Mouse (Mus musculus) liver, embryonic 13.5 days (tissue): Measurements from ENCODE around the gene Bzw1. TPM values are rescaled to one million over a fixed set of nuclear protein-coding genes. Genes with fewer than 3 reads are reported as not detected.

Source experiments
- ATAC-seq: fragments of 200-750 bp; cut with Nextera tagmentation; 2 replicates; pipeline ENCODE4 v1.8.0; 2017; ENCODE audit warnings: low read depth, mild to moderate bottlenecking, moderate number of reproducible peaks, moderate library complexity
- DNase-seq: peaks from one replicate; pipeline ENCODE4 v3.0.0; 2022
- H3K27ac ChIP-seq: fragments of 300-500 bp; sonication (generic); 2 replicates; pipeline ENCODE4 v1.5.1; 2015; ENCODE audit warnings: moderate library complexity, mild to moderate bottlenecking, inconsistent platforms
- H3K27me3 ChIP-seq: fragments of 300-500 bp; sonication (generic); 2 replicates; pipeline ENCODE4 v1.6.1; 2015; ENCODE audit warnings: mild to moderate bottlenecking, inconsistent platforms
- H3K36me3 ChIP-seq: fragments of 300-500 bp; sonication (generic); 2 replicates; pipeline ENCODE4 v1.6.1; 2015; ENCODE audit warnings: mild to moderate bottlenecking, inconsistent platforms
- H3K4me1 ChIP-seq: fragments of 300-500 bp; sonication (generic); replicated peaks from 2 replicates; pipeline ENCODE4 v1.6.1; 2015; ENCODE audit warnings: inconsistent platforms
- H3K4me2 ChIP-seq: fragments of 300-500 bp; sonication (generic); 2 replicates; pipeline ENCODE4 v1.6.1; 2015; ENCODE audit warnings: inconsistent platforms, mild to moderate bottlenecking, moderate library complexity
- H3K4me3 ChIP-seq: fragments of 300-500 bp; sonication (generic); replicated peaks from 2 replicates; pipeline ENCODE4 v1.5.1; 2015; ENCODE audit warnings: mild to moderate bottlenecking, inconsistent platforms
- H3K9ac ChIP-seq: fragments of 300-500 bp; sonication (generic); 2 replicates; pipeline ENCODE4 v1.6.1; 2015; ENCODE audit warnings: mild to moderate bottlenecking, inconsistent platforms
- H3K9me3 ChIP-seq: fragments of 300-500 bp; sonication (generic); replicated peaks from 2 replicates; pipeline ENCODE4 v1.6.1; 2016; ENCODE audit warnings: inconsistent platforms
- WGBS: fragments of 180-500 bp; shearing (Covaris S2); methylation state at CpG from one replicate; pipeline ENCODE4 v1.1.7; 2015; ENCODE audit not compliant: insufficient replicate concordance; 5-methylcytosine and 5-hydroxymethylcytosine counted together
- polyA plus RNA-seq: library from polyadenylated mRNA; unstranded; fragments of >200 nt; fragmentation: Nextera tagmentation; extraction: Ambion mirVana; gene quantifications from 2 replicates; pipeline ENCODE4 v1.2.1, GENCODE M21; 2015

The Bzw1 gene
- polyA plus RNA-seq, 1 experiment from 2014 or later = 181 TPM

DNA sequence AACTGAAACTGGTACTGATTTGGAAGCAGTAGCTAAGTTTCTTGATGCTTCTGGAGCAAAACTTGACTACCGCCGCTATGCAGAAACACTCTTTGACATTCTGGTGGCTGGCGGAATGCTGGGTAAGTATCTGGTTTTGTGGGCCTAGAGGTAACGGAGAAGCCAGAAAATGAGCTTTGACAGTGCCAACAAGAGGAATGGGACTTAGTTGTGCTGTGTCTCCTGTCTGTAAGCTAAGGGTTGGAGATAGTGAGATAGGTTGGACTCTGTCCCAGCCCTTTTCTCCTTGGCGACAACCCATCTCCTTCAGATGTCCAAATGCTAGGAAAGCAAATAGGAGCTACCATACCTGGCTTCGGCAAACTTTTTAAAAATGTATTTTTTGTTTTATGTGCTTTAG is 5.0 kb downstream of the Bzw1 start:
- Histone ChIP-seq H3K36me3 (peaks cover 78% of the 10 kb centered on the region), H3K9ac (no peak overlapping the region), H3K9me3 (no peaks in the 10 kb centered on the region), H3K4me1 (peaks cover 37% of the 10 kb centered on the region), H3K27ac (no peak overlapping the region), H3K27me3 (no peaks in the 10 kb centered on the region), H3K4me2 (no peak overlapping the region), H3K4me3 (no peak overlapping the region)
- DNase-seq (no peak), ATAC-seq (no peak)
- 90% methylated on average over 6 of the region's 6 CpGs for WGBS

DNA sequence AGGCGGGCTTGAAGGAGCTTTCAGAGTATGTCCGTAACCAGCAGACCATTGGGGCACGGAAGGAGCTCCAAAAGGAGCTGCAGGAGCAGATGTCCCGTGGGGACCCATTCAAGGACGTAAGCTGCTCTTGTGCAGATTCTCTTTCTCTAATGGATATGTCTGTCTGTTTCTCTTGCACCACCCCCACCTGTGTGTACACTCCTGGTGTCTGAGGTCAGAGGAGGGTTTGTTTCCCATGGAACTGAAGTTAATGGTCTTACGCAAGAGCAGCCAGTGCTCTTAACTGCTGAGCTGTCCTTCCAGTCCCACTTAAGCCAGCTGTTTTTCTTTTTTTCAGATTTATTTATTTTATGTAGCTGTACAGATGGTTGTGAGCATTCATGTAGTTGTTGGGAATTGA is 8.7 kb downstream of the Bzw1 start:
- 73% methylated on average over 6 of the region's 6 CpGs for WGBS
- H3K9ac ChIP-seq = no peak overlapping the region
- peaks cover 87% of the 10 kb centered on the region for H3K36me3 ChIP-seq
- H3K9me3 ChIP-seq = no peaks in the 10 kb centered on the region
- no peak overlapping the region for H3K4me3 ChIP-seq
- ATAC-seq (peak; percentile 69), DNase-seq (no peak)
- H3K27me3 ChIP-seq = no peaks in the 10 kb centered on the region
- H3K27ac ChIP-seq = no peak overlapping the region
- H3K4me2 ChIP-seq = no peak overlapping the region
- H3K4me1 ChIP-seq = peaks cover 11% of the 10 kb centered on the region

DNA sequence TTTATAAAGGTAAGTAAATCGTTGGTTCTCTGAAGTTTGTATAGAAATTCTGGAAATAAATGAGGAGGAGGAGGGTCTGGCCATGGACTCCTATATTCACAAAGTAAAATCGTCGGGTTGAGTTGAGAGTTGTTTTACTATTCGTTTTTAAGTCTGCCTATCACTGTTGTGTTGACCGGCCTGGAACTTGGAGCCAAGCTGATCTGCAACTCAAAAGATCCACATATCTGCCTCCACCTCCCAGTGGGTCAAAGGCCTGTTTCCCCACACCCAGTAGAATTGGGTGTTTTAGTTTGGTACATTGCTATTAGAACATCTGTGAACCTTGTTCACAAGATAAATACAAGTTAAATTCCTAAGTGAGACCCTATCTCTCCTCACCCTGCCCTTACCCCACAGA is 11.0 kb downstream of the Bzw1 start:
- Histone ChIP-seq H3K27me3 (no peaks in the 10 kb centered on the region), H3K27ac (no peak overlapping the region), H3K4me2 (no peak overlapping the region), H3K4me3 (no peak overlapping the region), H3K4me1 (0 out of 2 replicates have a peak, but pooled peaks cover 6% of the 10 kb centered on the region), H3K9me3 (no peaks in the 10 kb centered on the region), H3K36me3 (peaks cover 73% of the 10 kb centered on the region), H3K9ac (no peak overlapping the region)
- WGBS = 80% methylated on average over 5 of the region's 5 CpGs
- ATAC-seq (no peak), DNase-seq (no peak)

DNA sequence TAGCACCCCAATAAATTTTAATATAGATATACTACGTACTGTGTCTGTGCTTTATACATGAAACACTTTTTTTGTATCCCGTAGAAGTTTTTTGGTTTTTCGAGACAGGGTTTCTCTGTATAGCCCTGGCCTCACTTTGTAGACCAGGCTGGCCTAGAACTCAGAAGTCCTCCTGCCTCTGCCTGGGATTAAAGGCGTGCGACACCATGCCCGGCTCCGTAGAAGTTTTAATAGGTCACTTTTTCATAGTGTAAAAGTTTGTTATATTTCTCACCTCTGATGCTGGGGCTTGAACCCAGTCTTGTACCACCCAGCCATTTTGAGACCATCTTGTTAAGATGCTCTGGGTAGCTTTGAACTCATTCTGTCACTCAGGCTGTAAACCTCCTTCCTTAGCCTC is 14.6 kb downstream of the Bzw1 start:
- no peak for DNase-seq
- Histone ChIP-seq H3K4me3 (no peak overlapping the region), H3K9me3 (no peaks in the 10 kb centered on the region), H3K4me1 (no peaks in the 10 kb centered on the region), H3K27ac (no peak overlapping the region), H3K9ac (no peak overlapping the region), H3K36me3 (peaks cover 65% of the 10 kb centered on the region), H3K27me3 (no peaks in the 10 kb centered on the region), H3K4me2 (no peak overlapping the region)
- no peak for ATAC-seq
- 92% methylated on average over 7 of the region's 7 CpGs for WGBS

DNA sequence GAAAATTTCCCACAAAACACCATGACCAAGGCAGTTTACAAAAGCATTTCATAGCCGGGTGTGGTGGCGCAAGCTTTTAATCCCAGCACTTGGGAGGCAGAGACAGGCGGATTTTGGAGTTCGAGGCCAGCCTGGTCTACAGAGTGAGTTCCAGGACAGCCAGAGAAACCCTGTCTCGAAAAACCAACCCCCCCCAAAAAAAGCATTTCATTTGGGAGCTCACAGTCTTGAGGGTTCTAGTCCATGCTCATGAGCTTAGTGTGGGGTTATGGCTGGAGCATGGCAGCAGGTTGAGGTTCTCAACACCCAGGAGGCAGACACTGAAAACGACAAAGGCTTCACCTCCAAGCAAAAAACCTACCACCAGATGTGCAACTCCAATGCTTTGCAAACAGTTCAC is 15.4 kb downstream of the Bzw1 start:
- Histone ChIP-seq H3K36me3 (peaks cover 65% of the 10 kb centered on the region), H3K4me3 (no peak overlapping the region), H3K27me3 (no peaks in the 10 kb centered on the region), H3K4me2 (no peak overlapping the region), H3K9ac (no peak overlapping the region), H3K9me3 (no peaks in the 10 kb centered on the region), H3K4me1 (no peaks in the 10 kb centered on the region), H3K27ac (no peak overlapping the region)
- ATAC-seq (no peak), DNase-seq (no peak)
- 72% methylated on average over 6 of the region's 6 CpGs for WGBS

DNA sequence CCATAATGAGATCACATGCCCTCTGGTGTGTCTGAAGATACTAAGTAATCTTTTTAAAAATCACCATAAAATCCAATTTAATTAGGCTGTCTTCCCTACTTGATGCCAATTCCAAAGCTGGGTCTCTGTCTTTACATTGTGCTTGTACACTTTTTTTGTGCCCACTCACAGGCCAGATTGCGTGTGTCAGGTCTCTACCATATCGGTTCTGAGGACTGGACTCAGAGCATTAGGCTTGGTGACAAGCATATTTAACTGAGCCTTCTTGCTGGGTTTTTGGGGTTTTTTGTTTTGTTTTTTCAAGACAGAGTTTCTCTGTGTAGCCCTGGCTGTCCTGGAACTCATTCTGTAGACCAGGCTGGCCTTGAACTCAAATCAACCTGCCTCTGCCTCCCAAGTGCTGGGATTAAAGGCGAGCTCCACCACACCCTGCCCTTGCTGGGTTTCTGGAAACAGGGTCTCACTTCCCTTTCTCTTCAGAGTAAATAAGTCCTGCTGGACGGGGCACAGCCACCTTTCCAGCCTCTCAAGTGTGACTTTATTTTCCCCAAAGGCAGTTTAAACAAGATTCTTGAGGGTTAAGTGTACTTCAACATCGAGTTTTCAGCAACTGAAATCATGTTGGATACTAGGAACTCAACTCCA is 17.0 kb downstream of the Bzw1 start:
- peaks cover 66% of the 10 kb centered on the region for H3K36me3 ChIP-seq
- no peak overlapping the region for H3K4me3 ChIP-seq
- 71% methylated on average over 5 of the region's 5 CpGs for WGBS
- no peak overlapping the region for H3K4me2 ChIP-seq
- H3K27me3 ChIP-seq = no peaks in the 10 kb centered on the region
- ATAC-seq = no peak
- H3K9me3 ChIP-seq = no peaks in the 10 kb centered on the region
- H3K4me1 ChIP-seq = no peaks in the 10 kb centered on the region
- no peak for DNase-seq
- no peak overlapping the region for H3K9ac ChIP-seq
- no peak overlapping the region for H3K27ac ChIP-seq

DNA sequence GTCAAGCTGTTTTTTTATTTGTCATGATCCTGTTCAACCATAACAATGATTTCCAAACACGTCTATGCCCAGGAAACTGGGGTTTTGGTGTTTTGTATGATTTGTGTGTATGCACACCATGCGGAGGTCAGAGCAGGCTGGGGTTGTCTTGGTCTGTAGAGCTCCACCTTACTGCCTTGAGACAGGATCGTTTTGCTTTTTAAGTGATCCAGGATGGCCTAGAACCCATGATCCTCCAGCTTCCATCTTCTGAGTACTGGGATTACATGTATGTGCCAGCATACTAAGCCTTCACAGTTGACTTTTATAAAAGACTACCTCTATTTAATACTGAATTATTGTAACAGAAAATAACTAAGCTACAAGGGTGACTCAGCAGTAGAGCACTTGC is 17.5 kb downstream of the Bzw1 start:
- peaks cover 70% of the 10 kb centered on the region for H3K36me3 ChIP-seq
- ATAC-seq = no peak
- no peaks in the 10 kb centered on the region for H3K27me3 ChIP-seq
- H3K4me1 ChIP-seq = no peaks in the 10 kb centered on the region
- no peak for DNase-seq
- WGBS = 73% methylated on average over 3 of the region's 3 CpGs
- no peak overlapping the region for H3K27ac ChIP-seq
- no peaks in the 10 kb centered on the region for H3K9me3 ChIP-seq
- no peak overlapping the region for H3K4me3 ChIP-seq
- H3K4me2 ChIP-seq = no peak overlapping the region
- no peak overlapping the region for H3K9ac ChIP-seq

DNA sequence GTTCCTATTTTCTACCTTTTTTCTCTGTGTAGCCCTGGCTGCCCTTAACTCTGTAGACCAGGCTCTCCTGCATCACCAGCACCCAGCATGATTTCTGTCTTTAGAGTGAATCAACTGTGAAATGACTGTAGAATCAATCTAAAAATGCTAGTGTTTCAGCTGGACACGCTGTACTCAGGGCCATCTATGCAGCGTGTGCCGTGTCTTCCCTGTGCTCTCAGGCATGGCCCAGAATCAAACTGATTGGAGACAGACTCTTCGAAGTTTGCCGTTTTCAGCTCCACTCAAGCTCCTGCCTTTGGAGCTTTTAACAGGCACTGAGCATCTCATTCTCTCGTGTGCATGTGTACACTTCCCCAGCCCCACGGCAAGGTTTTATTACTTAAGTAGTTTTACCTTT is 18.1 kb downstream of the Bzw1 start:
- no peak for DNase-seq
- 89% methylated on average over 7 of the region's 7 CpGs for WGBS
- Histone ChIP-seq H3K27ac (no peak overlapping the region; the same call in 1 of the 2 replicates), H3K36me3 (peaks cover 71% of the 10 kb centered on the region), H3K4me1 (no peaks in the 10 kb centered on the region), H3K27me3 (no peaks in the 10 kb centered on the region), H3K4me3 (no peak overlapping the region), H3K4me2 (no peak overlapping the region), H3K9me3 (no peaks in the 10 kb centered on the region), H3K9ac (no peak overlapping the region)
- ATAC-seq = no peak

DNA sequence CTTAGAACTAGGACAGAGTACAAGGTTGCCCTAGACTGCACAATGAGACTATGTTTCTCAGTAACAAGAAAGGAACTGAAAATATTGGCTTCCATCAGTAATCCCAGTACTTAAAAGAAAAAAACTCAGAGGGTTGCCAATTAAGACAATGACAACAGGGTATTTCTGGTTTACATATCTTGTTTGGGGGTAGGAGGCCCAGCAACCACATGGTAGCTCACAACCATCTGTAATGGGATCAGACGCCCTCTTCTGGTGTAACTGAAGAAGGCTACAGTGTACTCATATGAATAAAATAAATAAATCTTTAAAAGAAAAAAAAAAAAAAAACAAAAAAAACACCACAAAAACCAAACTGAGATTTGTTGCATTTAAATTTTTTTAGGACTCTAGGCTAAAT is 22.7 kb downstream of the Bzw1 start:
- WGBS = 19% methylated on average over 1 of the region's 1 CpGs
- DNase-seq (no peak), ATAC-seq (no peak)
- Histone ChIP-seq H3K9me3 (no peaks in the 10 kb centered on the region), H3K4me3 (no peak overlapping the region), H3K36me3 (peaks cover 93% of the 10 kb centered on the region), H3K4me1 (peaks cover 8% of the 10 kb centered on the region), H3K4me2 (no peak overlapping the region), H3K9ac (no peak overlapping the region), H3K27me3 (no peaks in the 10 kb centered on the region), H3K27ac (no peak overlapping the region)

DNA sequence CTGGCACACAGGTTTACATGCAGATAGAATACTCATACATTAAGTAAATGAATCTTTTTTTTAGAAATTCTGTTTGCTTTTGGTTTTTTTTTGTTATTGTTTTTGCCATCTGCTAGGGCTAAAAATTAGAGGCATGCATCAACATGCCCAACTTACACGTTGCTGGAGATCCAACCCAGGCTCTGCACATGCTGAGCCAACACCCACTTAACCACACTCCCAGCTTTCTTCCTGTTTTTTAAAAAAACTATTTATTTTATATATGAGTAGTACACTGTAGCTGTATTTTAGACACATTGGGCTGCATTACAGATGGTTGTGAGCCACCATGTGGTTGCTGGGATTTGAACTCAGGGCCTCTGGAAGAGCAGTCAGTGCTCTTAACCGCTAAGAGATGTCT is 23.4 kb downstream of the Bzw1 start:
- Histone ChIP-seq H3K27me3 (no peaks in the 10 kb centered on the region), H3K4me2 (no peak overlapping the region), H3K27ac (no peak overlapping the region), H3K9me3 (no peaks in the 10 kb centered on the region), H3K9ac (no peak overlapping the region), H3K4me3 (no peak overlapping the region), H3K4me1 (peaks cover 10% of the 10 kb centered on the region), H3K36me3 (peaks cover 90% of the 10 kb centered on the region)
- DNase-seq (no peak), ATAC-seq (no peak)
- WGBS = 68% methylated on average over 2 of the region's 2 CpGs

DNA sequence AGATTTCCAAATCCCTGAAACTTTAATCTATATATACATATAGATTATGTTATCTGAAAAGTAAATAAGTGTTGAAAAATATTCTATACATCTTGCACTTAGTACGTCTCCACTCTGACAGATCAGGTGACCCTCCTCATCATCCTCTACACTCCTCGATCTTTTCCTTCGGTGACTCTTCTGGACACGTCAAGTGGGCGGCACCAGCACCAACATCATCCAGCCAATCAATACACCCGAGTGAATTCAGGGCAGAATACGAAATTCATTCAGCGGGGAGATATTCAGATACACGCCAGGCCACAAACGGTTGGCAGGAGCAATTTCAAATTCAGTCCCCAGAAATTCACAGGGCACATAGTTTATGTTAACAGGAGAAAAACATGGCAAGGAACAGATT is 27.3 kb downstream of the Bzw1 start:
- Histone ChIP-seq H3K4me1 (peaks cover 38% of the 10 kb centered on the region), H3K36me3 (peaks cover 66% of the 10 kb centered on the region), H3K4me2 (no peak overlapping the region), H3K27me3 (no peaks in the 10 kb centered on the region), H3K27ac (no peak overlapping the region), H3K4me3 (no peak overlapping the region), H3K9me3 (no peaks in the 10 kb centered on the region), H3K9ac (no peak overlapping the region)
- WGBS = 81% methylated on average over 10 of the region's 10 CpGs
- DNase-seq (no peak), ATAC-seq (no peak)

DNA sequence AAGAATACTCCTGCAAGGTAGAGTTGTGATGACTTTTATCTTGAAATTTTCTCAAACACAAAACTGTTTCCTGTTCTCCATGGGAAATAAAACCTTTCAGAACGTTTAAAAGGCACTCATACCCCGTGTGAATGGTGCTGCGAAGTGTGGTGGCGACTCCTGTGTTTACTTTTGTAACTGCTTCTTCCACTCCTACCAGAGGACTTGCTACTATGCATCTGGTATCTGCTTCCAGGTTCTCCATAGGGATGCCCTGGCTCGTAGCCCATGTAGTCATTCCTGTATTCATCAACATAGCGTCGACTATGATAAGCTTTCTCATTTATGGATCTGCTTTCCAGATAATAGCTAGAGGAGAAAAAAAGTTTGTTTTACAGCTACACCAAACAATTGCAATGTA is 28.3 kb downstream of the Bzw1 start:
- Histone ChIP-seq H3K27ac (no peak overlapping the region), H3K9ac (no peak overlapping the region), H3K36me3 (peaks cover 58% of the 10 kb centered on the region), H3K4me3 (peak overlapping the region; percentile 100; the same call in 1 of the 2 replicates), H3K4me1 (peaks cover 39% of the 10 kb centered on the region), H3K27me3 (no peaks in the 10 kb centered on the region), H3K4me2 (peak overlapping the region; percentile 83; the same call in 1 of the 2 replicates), H3K9me3 (no peaks in the 10 kb centered on the region)
- WGBS = 64% methylated on average over 7 of the region's 7 CpGs
- ATAC-seq (no peak), DNase-seq (no peak)
